Mouse (Mus musculus): Measurements from ENCODE around the gene Avpr1b.

DNA sequence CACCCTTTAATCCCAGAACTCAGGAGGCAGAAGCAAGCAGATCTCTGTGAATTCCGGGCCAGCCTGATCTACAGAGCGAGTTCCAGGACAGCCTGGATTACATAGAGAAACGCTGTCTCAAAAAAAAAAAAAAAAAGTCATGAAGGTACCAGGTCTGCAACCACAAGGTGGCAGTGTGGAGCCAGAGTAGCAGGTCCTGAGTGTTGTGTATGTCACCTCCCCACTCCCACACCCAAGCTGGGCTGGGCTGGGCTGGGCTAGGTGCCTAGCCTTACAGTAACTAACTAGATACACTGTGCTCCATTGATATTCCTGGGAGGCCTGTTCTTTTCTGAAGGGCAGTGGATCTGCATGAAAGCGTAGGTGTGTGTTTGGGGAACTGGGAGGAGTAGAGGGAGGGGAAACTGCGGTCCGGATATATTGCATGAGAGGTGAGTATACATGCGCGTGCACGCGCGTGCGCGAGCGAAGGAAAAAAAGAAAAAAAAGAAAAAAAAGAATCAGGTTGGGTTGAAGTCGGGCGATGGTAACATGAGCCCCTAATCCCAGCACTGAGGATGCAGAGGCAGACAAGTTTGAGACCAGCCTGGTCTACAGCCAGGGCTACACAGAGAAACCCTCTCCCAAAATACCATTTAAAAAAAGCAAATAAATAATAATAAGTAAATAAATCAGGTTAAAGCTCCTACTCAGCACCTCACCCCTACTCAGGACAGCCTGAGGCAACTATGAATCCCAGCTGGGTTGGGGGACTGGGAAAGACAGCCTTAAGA lies 14.5 kb downstream of the Avpr1b start:
- TF ChIP-seq GATA1 (IDR thresholded peaks at IDR 0.05; ENCODE audit: borderline replicate concordance, low read length) (no peak), FLI1 (IDR thresholded peaks at IDR 0.05; ENCODE audit: low read length) (no peak)
